Mouse (Mus musculus): ENCODE data around the gene Ipmk.

DNA sequence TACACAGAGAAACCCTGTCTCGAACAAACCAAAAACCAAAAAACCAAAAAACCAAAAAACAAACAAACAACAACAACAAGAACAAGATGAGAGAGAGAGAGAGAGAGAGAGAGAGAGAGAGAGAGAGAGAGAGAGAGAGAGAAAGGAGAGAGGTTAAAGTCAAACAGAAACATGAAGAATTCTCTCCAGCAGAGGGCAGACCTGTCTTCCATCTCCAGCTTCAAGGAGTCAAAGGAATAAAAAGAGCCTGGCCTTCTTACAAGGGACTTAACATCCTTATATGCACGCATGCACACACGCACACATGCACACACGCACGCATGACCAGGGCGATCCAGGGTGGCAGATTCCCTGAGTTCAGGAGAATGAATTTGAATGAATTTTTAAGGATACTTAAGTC, 83.1 kb downstream of the Ipmk start:
- TF ChIP-seq CTCF (IDR thresholded peaks at IDR 0.05; ENCODE audit: borderline replicate concordance, insufficient read depth, low read depth, low read length) = no peak
- TF ChIP-seq POLR2A (IDR thresholded peaks at IDR 0.05; ENCODE audit: borderline replicate concordance, insufficient read depth, low read length) = no peak

Measured in cerebellum, adult 2 months (tissue).